Mouse (Mus musculus) left cerebral cortex, postnatal 36 days (tissue): ENCODE measurements around the gene Olfr1259. TPM values are rescaled to one million over a fixed set of nuclear protein-coding genes. Genes with fewer than 3 reads are reported as not detected.
"Not testable (repeated sequence)": the region's sequence is repeated elsewhere in the genome, so short reads cannot be mapped to it uniquely, and the experiment has no call there.

Source experiments
- DNase-seq, 2 experiments: peaks; one replicate each; pipeline ENCODE4 v3.0.0; 2021 to 2022; ENCODE audit warnings: low spot score in 2 of 2, mixed read lengths in 1 of 2
- intact Hi-C: fragments of 180-260 bp; cut with DNase I; formaldehyde crosslinking; loops from one replicate; pipeline ENCODE4 v1.15.1; 2025
- total RNA-seq, 2 experiments: library from RNA; stranded (reverse); gene quantifications; 2 replicates each; pipeline ENCODE4 v1.2.3; 2021

Gene Olfr1259
- total RNA-seq = not detected

DNA sequence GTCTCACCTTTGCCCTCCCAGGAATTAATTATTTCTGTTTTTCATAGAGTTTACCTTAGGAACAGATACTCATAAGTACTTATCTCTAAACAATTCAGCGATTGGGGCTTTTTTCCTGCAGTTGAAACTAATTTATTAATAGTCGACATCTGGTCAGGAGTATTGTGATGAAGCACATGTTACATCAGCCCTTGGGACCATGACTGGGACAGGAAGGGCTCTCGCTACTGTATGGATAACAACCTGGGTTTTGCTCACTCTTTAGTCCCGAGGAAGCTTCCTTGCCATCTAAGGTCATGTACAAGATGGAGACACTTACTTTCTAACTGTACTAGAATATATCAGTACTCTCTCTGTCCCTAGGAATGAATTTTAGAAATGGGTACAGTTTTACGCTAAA is at the start of gene Olfr1259:
Gene Olfr1259 (minus strand): TSS at position 101 of the 400 bp plus-strand sequence.
- intact Hi-C loops = no loop called here
- no peak for DNase-seq

DNA sequence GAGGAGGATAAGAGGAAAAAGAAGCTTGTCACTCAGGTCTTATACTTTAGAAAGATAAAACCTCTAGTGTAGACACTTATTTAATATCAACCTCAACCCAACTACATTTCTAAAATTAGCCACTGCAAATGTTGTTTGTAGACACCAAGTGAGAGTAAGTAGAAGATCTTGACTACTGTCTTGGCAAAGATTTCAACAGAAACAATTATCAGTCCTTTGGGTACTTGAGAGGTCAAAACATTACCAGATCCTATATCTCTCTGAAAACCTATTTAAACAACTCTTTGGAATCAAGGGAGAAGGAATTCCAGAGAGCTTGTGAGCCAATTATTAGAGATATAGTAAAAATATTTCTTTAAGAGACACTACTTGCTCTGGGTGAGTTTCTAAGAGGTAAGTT is 42.5 kb upstream of the Olfr1259 start, which contains the start of gene Olfr1261:
Gene Olfr1261 (plus strand): TSS at position 301 of the 400 bp plus-strand sequence.
- no peak for DNase-seq
- intact Hi-C loops = no loop called here

DNA sequence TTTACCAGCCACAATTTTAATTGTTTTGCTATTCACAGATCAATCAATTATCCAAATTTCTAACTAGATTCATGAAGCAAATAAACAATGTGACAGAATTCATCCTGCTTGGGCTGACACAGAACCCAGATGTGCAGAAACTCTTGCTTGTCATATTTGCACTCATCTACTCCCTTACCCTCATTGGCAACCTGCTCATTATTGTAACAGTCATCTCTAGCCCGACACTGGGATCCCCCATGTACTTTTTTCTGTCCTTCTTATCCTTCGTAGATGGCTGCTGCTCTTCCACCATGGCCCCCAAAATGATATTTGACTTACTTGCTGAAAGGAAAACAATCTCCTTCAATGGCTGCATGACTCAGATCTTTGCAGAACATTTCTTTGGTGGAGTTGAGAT is 29.2 kb upstream of the Olfr1259 start:
- intact Hi-C loops = no loop called here
- no peak for DNase-seq

DNA sequence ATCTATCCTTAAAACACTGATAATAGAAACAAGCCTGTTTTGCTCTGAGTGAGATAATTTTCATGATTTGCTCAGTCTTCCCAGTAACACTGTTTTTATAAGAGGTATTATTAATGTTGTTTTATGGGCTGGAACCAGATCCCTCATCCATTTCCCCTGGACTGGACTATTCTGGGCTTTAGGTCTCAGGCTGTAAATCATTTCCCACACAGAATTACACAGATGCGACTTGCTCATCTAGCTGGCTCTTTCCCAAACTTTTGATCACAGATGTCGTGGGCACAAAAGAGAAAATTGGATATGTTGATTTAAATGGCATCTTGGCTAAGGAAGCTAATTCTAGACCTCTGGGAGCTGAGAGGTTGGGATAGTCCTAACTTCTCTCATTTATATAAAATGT is 25.7 kb upstream of the Olfr1259 start, which contains the start of gene Olfr1260:
Gene Olfr1260 (plus strand): TSS at position 157 of the 400 bp plus-strand sequence.
- no peak for DNase-seq
- intact Hi-C loops = no loop called here

DNA sequence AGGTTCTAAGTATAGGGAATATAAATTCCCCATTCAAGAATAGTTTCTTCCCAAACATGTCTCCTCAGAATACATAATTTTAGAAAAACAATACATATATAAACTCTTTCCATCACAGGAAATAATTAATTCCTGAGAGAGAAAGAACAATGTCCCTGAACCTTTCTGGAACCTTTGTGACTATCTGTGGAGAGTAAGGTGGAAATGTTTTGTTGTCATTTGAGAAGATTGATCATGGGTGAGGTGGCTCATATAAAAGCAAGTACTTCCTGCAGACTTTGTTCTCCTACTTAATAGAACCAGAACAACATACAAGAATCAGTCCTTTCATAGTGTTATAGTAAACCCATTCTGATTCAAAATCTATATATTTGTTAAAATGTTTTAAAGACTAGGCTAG is 21.5 kb downstream of the Olfr1259 start, which contains the start of gene Olfr1258:
Gene Olfr1258 (plus strand): TSS at position 301 of the 400 bp plus-strand sequence.
- intact Hi-C loops = no loop called here

DNA sequence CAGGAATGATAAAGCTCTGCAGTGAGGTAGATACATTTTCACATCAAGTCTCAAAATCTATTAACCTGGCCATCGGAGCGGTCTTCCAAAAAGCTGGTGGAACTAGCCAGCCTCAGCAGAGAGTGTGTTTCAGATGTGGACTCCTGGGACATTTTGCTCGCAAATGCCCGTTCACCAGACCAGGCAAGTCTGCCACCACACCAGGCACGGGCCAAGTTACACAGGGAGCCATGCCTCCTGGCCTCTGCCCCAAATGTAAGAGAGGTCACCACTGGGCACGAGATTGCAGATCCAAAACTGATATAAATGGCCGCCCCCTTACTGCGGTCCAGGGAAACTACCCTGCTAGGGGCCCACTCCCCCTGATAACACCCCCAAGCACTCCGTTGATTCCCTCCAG is 35.8 kb downstream of the Olfr1259 start:
- DNase-seq, intact Hi-C loops: not testable (repeated sequence)

More for the DNA sequence above, 21.5 kb downstream of the Olfr1259 start, which contains the start of gene Olfr1258:
- no peak for DNase-seq

Other genes with a start within 250 kb of the Olfr1259 start
- gene Olfr1252, start 223.7 kb downstream of the Olfr1259 start, total RNA-seq = not detected
- gene Olfr1253, start 191.6 kb downstream of the Olfr1259 start, total RNA-seq = not detected
- gene Olfr1254, start 155.0 kb downstream of the Olfr1259 start, total RNA-seq = not detected
- not detected for gene Olfr1255, start 136.6 kb downstream of the Olfr1259 start, total RNA-seq
- gene Olfr1256, start 107.1 kb downstream of the Olfr1259 start, total RNA-seq = not detected
- gene Olfr48, start 100.5 kb downstream of the Olfr1259 start, total RNA-seq = not detected
- gene Olfr1257, start 70.2 kb downstream of the Olfr1259 start, total RNA-seq = not detected
- gene Olfr1258, start 21.4 kb downstream of the Olfr1259 start, total RNA-seq = not detected
- not detected for gene Olfr1260, start 25.7 kb upstream of the Olfr1259 start, total RNA-seq
- not detected for gene Olfr1261, start 42.6 kb upstream of the Olfr1259 start, total RNA-seq
- not detected for gene Olfr1262, start 51.5 kb upstream of the Olfr1259 start, total RNA-seq
- not detected for gene Olfr1263, start 63.5 kb upstream of the Olfr1259 start, total RNA-seq
- gene Olfr1264, start 76.9 kb upstream of the Olfr1259 start, total RNA-seq = not detected
- not detected for gene Olfr1265, start 86.7 kb upstream of the Olfr1259 start, total RNA-seq
- not detected for gene Olfr140, start 114.9 kb upstream of the Olfr1259 start, total RNA-seq
- gene Olfr1269, start 172.7 kb upstream of the Olfr1259 start, total RNA-seq = not detected
- not detected for gene Olfr32, start 193.6 kb upstream of the Olfr1259 start, total RNA-seq
- not detected for gene Olfr1270, start 204.4 kb upstream of the Olfr1259 start, total RNA-seq